ENCODE assay signal across 31 mouse cellular contexts in genomic region chr3:54886501-54886900, GRCm38 (mm10). TPM values are rescaled to one million over a fixed set of nuclear protein-coding genes. Genes with fewer than 3 reads are reported as not detected.
"Had no signal": no experiment of that assay in that cellular context is flagged by ENCODE, and none has a peak within 500 bp of the region (broad histone marks: within the 10 kb centered on the region; RNA-seq: fewer than 3 reads in every experiment).

No protein-coding gene starts in this region.

- H3K9ac ChIP-seq: heart, embryonic 12.5 days; hindbrain, embryonic 13.5 days; hindbrain, embryonic 15.5 days; kidney, embryonic 15.5 days; limb, embryonic 12.5 days; liver, embryonic 13.5 days; liver, embryonic 15.5 days; liver, postnatal 0 days had no signal

- H3K9me3 ChIP-seq: heart, embryonic 10.5 days; hindbrain, embryonic 13.5 days; hindbrain, embryonic 15.5 days; kidney, embryonic 15.5 days; limb, embryonic 10.5 days; limb, embryonic 12.5 days; liver, embryonic 13.5 days; liver, embryonic 15.5 days had no signal

- H3K4me3 ChIP-seq: gastrocnemius, adult 2 months; heart, embryonic 10.5 days; heart, embryonic 12.5 days; hindbrain, embryonic 13.5 days; hindbrain, embryonic 15.5 days; kidney, embryonic 15.5 days; limb, embryonic 10.5 days; limb, embryonic 12.5 days; liver, embryonic 13.5 days; liver, embryonic 15.5 days had no signal

- DNase-seq: gastrocnemius, adult 2 months; gastrocnemius, postnatal 10 days; gastrocnemius, postnatal 25 days; heart, adult 18-20 months; heart, postnatal 14 days; heart, postnatal 36 days; kidney, adult 11 months; kidney, adult 2 months; kidney, adult 9 months; kidney, postnatal 14 days; kidney, postnatal 36 days; layer of hippocampus, adult 9-11 months; layer of hippocampus, postnatal 36 days; liver; liver, embryonic 13.5 days; liver, postnatal 0 days had no signal

- H3K36me3 ChIP-seq: heart, embryonic 10.5 days; heart, embryonic 12.5 days; hindbrain, embryonic 13.5 days; hindbrain, embryonic 15.5 days; kidney, embryonic 15.5 days; limb, embryonic 10.5 days; limb, embryonic 12.5 days; liver, embryonic 13.5 days; liver, embryonic 15.5 days had no signal

- ATAC-seq: hindbrain, postnatal 0 days; intestine, embryonic 16.5 days; liver, postnatal 0 days had no signal

- H3K27me3 ChIP-seq: heart, embryonic 12.5 days; hindbrain, embryonic 13.5 days; hindbrain, embryonic 15.5 days; kidney, embryonic 15.5 days; limb, embryonic 12.5 days; liver, embryonic 13.5 days; liver, embryonic 15.5 days had no signal

- H3K4me2 ChIP-seq: heart, embryonic 12.5 days; hindbrain, embryonic 13.5 days; hindbrain, embryonic 15.5 days; kidney, embryonic 15.5 days; limb, embryonic 12.5 days; liver, embryonic 11.5 days; liver, embryonic 13.5 days; liver, embryonic 15.5 days had no signal

- H3K27ac ChIP-seq: gastrocnemius, adult 2 months; heart, embryonic 10.5 days; hindbrain, embryonic 13.5 days; hindbrain, embryonic 15.5 days; hindbrain, postnatal 0 days; kidney, embryonic 15.5 days; kidney, postnatal 0 days; limb, embryonic 10.5 days; limb, embryonic 12.5 days; liver, embryonic 13.5 days; liver, embryonic 15.5 days had no signal

- H3K4me1 ChIP-seq: heart, embryonic 10.5 days; heart, embryonic 12.5 days; hindbrain, embryonic 13.5 days; hindbrain, embryonic 15.5 days; kidney, embryonic 15.5 days; limb, embryonic 10.5 days; limb, embryonic 12.5 days; liver, embryonic 13.5 days; liver, embryonic 15.5 days had no signal

RNA-seq across cellular contexts. Expression of gene Sertm1, which starts 29.2 kb away (rescaled TPM):
- total RNA-seq: gastrocnemius, adult 2 months; gastrocnemius, postnatal 25 days; gastrocnemius, postnatal 4 days; granulocyte monocyte progenitor cell, adult 5-6 weeks; hematopoietic stem cell, adult 5-6 weeks had no signal
- polyA plus RNA-seq: kidney, adult 2 months; kidney, postnatal 0 days; limb, embryonic 10.5 days; limb, embryonic 12.5 days had no signal
